Mouse (Mus musculus) cortical plate, adult 2 months (tissue): ENCODE results near the gene Olfr694. TPM values are rescaled to one million over a fixed set of nuclear protein-coding genes. Genes with fewer than 3 reads are reported as not detected.
"Not testable (repeated sequence)": the region's sequence is repeated elsewhere in the genome, so short reads cannot be mapped to it uniquely, and the experiment has no call there.

Experiments used
- H3K27ac ChIP-seq: fragments of 200-500 bp; 2 replicates; pipeline ENCODE4 v1.5.1; 2012; ENCODE audit warnings: low read length, control low read depth, inconsistent platforms; ENCODE audit not compliant: insufficient read depth
- H3K4me1 ChIP-seq: fragments of 200-500 bp; 2 replicates; pipeline ENCODE4 v1.6.1; 2011; ENCODE audit warnings: low read length; ENCODE audit not compliant: control insufficient read depth, insufficient read depth
- H3K4me3 ChIP-seq: fragments of 200-500 bp; 2 replicates; pipeline ENCODE4 v1.5.1; 2011; ENCODE audit warnings: mild to moderate bottlenecking, low read length, control low read depth; ENCODE audit not compliant: insufficient read depth
- CTCF ChIP-seq: fragments of 200-500 bp; IDR thresholded peaks from 2 replicates; pipeline ENCODE4 v1.5.1; 2011; ENCODE audit warnings: mild to moderate bottlenecking, control low read depth, low read length; ENCODE audit not compliant: insufficient read depth; ENCODE audit errors: extremely low read depth
- POLR2A ChIP-seq: fragments of 200-500 bp; IDR thresholded peaks from 2 replicates; pipeline ENCODE4 v1.6.1; 2011; ENCODE audit warnings: mild to moderate bottlenecking, low read length, control low read depth; ENCODE audit not compliant: insufficient read depth; ENCODE audit errors: extremely low read depth
- polyA plus RNA-seq: library from polyadenylated mRNA; depleted of rRNA; stranded (reverse); fragments of >200 nt; gene quantifications from 2 replicates; pipeline ENCODE4 v1.2.3, GENCODE M21; 2012; rRNA removed

Olfr694 gene
- polyA plus RNA-seq = not detected in 2 replicates

GRCm38 (mm10) chr7:106691714-106692113, at the start of gene Olfr694:
TSS of gene Olfr694 (minus strand) at chr7:106691814.
- no peak within 1 kb of the TSS for H3K4me3 ChIP-seq
- no peak within 1 kb of the TSS for H3K27ac ChIP-seq
- H3K4me1 ChIP-seq = no peaks in the 10 kb centered on the region
- TF ChIP-seq CTCF (no peak), POLR2A (no peak)

- H3K4me3 ChIP-seq = no peak overlapping the region
- TF ChIP-seq CTCF (no peak), POLR2A (no peak)
- no peak overlapping the region for H3K27ac ChIP-seq
- no peaks in the 10 kb centered on the region for H3K4me1 ChIP-seq
Observed at GRCm38 (mm10) chr7:106737028-106737427, 45.4 kb upstream of the Olfr694 start.

DNA sequence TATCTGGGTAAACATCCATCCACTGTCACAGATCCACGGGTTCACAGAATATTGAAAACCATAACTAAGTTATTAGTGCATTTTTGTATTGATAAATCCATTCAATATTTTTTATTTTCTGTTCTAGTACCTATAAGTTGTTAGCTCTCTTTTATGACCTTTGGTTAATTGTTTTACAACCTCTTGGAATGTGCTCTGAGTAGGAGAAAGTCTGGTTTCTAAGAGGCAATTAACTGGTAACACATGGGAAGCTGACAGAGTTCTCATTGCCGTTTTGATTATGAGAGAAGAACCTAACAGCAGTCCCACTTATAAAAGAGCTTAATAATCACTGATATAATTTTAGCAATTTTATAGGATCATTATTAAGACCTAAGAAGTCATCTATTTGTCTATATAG, 42.1 kb upstream of the Olfr694 start:
- no peak overlapping the region for H3K27ac ChIP-seq
- no peak overlapping the region for H3K4me3 ChIP-seq
- no peaks in the 10 kb centered on the region for H3K4me1 ChIP-seq
- TF ChIP-seq CTCF (no peak), POLR2A (no peak)

DNA sequence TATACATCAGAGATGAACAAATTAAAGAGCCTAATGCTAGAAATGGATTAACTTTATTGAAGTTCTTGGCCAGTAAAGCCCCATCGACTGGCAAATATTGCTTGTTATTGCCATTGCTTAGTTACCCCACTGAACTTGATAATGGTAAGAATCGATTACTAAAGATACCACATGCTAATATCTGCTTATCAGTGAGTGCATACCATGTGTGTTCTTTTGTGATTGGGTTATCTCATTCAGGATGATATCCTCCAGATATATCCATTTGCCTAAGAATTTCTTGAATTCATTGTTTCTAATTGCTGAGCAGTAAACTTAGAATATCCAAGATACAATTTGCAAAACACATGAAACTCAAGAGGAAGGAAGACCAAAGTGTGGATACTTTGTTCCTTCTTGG, 34.0 kb upstream of the Olfr694 start:
- H3K4me1 ChIP-seq, H3K4me3 ChIP-seq, H3K27ac ChIP-seq: not testable (repeated sequence)

- TF ChIP-seq CTCF (no peak), POLR2A (no peak)
- Histone ChIP-seq H3K4me3 (no peak within 1 kb of the TSS), H3K27ac (no peak within 1 kb of the TSS), H3K4me1 (no peaks in the 10 kb centered on the region)
Observed at GRCm38 (mm10) chr7:106716296-106716695, 24.7 kb upstream of the Olfr694 start, which contains the start of gene Olfr695. TSS of gene Olfr695 (minus strand) at chr7:106716396.

DNA sequence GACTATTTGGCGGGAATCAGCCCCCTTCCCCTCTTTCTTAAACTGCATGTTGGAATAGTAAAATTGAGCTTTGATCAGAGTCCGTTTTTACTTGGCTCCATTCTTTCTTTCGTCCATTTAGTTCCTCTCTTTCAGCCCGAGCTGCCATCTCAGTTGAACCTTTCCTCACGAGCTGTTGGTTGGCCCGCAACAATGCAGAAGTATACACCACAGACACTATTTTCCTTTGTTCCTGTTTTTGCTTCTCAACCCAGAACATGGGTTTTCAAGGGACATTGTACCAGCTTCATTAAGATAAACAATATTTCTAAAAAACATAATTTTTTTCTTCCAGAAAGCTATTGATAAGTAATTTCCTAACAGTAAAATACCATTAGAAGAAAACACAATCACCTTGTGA, 19.8 kb upstream of the Olfr694 start:
- no peak overlapping the region for H3K27ac ChIP-seq
- no peak overlapping the region for H3K4me3 ChIP-seq
- TF ChIP-seq POLR2A = no peak
- TF ChIP-seq CTCF = no peak
- H3K4me1 ChIP-seq = no peaks in the 10 kb centered on the region

DNA sequence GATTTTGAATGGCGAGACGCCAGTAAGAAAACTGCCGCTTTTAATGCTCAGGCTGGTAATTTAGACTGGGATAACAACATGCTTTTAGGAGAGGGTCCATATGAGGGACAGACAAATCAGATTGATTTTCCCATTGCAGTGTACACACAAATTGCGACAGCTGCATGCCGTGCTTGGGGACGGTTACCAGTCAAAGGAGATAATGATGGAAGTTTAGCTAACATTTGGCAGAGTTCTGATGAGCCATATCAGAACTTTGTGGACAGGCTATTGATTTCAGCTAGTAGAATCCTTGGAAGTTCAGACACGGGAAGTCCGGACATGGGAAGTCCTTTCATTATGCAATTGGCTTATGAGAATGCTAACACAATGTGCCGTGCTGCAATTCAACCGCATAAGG, 16.1 kb upstream of the Olfr694 start:
- not testable (repeated sequence) for H3K4me3 ChIP-seq, H3K4me1 ChIP-seq, H3K27ac ChIP-seq

DNA sequence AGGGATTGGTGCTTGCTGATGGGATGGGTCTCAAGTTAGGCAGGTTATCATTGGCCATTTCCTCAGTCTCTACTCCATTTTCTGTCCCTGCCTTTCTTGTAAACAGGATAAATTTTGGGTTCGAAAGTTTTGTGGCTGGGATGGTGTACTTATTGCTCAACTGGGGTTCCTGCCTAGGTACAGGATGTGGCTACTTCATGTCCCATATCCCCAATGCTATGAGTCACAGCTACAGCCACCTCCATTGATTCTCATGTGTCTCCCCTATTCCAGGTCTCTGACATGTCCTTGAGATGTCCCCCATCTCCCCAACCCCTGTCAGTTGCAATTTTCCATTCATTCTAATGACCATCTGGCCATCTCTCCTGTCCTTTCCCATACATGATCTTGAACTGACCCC, 5.3 kb upstream of the Olfr694 start:
- Histone ChIP-seq H3K27ac (no peak overlapping the region), H3K4me1 (no peaks in the 10 kb centered on the region), H3K4me3 (no peak overlapping the region)
- TF ChIP-seq CTCF = no peak
- TF ChIP-seq POLR2A = no peak

DNA sequence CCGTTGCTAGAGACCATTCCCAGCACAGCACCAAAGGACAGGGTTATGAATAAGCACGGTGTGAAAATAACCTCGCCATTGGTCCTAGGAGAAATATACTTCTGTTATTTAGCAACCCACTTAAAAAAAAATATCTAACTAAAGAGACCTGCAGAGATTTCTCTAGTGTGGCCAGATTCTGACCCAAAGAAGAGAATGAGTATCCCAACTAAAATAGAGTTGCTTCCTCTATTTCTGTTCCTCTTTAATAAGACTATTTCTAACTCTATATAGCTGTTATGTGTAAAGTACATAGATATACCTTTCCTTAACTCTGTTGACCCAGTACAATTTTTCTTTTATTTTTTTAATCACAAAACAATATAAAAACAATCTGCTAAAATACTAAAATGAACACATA, 1.4 kb upstream of the Olfr694 start:
- Histone ChIP-seq H3K4me3 (no peak overlapping the region), H3K4me1 (no peaks in the 10 kb centered on the region), H3K27ac (no peak overlapping the region)
- TF ChIP-seq POLR2A (no peak), CTCF (no peak)

DNA sequence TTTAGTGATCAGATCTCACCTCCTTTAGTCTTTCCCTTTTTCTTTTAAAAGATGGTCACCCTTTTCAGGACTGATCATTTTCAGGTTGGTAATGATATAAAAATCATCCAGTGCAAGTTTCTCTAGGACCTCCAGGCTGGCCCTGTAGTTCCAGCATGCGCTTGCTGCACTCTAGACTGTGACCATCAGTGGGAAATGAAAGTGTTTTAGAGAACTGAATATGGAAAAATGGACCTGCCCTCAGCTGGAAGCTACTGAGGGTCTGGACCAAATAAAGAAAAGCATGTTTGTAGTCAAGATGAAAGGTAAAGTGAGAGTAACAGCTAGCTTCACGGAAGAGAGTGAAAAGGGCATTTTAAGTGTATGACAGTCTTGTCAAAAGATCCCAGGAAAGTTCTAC, 6.2 kb downstream of the Olfr694 start:
- Histone ChIP-seq H3K27ac (no peak overlapping the region), H3K4me3 (no peak overlapping the region), H3K4me1 (no peaks in the 10 kb centered on the region)
- TF ChIP-seq POLR2A (no peak), CTCF (no peak)

DNA sequence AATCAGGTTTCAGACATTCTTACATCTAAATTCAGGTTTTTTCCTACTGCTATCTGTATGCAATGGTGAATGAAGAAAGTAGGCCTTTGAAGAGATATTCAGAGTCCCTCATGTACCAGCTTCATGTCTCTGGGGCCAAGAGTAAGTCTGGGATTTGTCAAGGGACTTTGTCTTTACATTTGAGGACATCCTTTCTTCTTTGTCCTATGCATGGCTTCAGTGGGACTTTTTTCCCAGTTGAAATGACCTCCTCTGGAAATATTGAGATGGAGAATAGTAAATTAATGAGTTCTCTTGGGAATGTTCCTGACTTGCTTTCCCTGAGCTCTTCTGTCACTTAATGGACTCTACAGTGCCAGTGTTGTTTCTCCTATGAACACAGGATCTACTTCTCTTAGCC, 11.1 kb downstream of the Olfr694 start, which contains the start of gene Olfr693:
Gene Olfr693, minus strand, starts transcription at position 101 of the 400 bp plus-strand sequence.
- H3K4me3 ChIP-seq = no peak within 1 kb of the TSS
- H3K4me1 ChIP-seq = no peaks in the 10 kb centered on the region
- TF ChIP-seq CTCF = no peak
- no peak for TF ChIP-seq POLR2A
- no peak within 1 kb of the TSS for H3K27ac ChIP-seq

DNA sequence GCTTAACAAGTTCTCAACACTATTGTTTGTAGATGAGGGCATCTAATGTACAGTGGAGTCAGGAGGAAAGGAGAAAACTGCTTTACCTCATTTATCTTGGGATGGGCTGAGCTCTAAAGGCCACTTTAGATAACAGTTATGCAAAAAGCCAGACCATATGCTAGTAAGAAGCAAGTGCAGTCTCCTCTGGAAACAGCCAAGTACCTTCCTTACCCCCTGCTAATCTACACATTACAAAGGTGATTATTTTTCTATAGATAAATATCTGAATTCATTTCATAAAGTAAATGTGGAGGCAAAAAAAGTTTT, 39.3 kb downstream of the Olfr694 start:
- H3K4me1 ChIP-seq = no peaks in the 10 kb centered on the region
- no peak overlapping the region for H3K27ac ChIP-seq
- no peak overlapping the region for H3K4me3 ChIP-seq
- TF ChIP-seq POLR2A = no peak
- no peak for TF ChIP-seq CTCF
